Mouse (Mus musculus): Measurements from ENCODE around the gene Ccr1l1.

The Ccr1l1 gene

GRCm38 (mm10) chr9:123957911-123958413 is 20.2 kb downstream of the Ccr1l1 start:
- no peak for DNase-seq

GRCm38 (mm10) chr9:123956892-123957291 is 21.3 kb downstream of the Ccr1l1 start:
- DNase-seq: no peak

- DNase-seq: no peak
Observed at GRCm38 (mm10) chr9:123953551-123953950, 24.7 kb downstream of the Ccr1l1 start.

- DNase-seq: no peak
Observed at GRCm38 (mm10) chr9:123951176-123951575, 27.0 kb downstream of the Ccr1l1 start.

GRCm38 (mm10) chr9:123949432-123949831 is 28.8 kb downstream of the Ccr1l1 start:
- no peak for DNase-seq

- DNase-seq: no peak
Observed at GRCm38 (mm10) chr9:123947815-123948214, 30.4 kb downstream of the Ccr1l1 start.

- no peak for DNase-seq
Observed at GRCm38 (mm10) chr9:123942025-123942424, 36.2 kb downstream of the Ccr1l1 start.

- DNase-seq: no peak
Observed at GRCm38 (mm10) chr9:123941316-123941715, 36.9 kb downstream of the Ccr1l1 start.

- no peak for DNase-seq
Observed at GRCm38 (mm10) chr9:123940628-123941027, 37.6 kb downstream of the Ccr1l1 start.

- DNase-seq: no peak
Observed at GRCm38 (mm10) chr9:123940168-123940567, 38.0 kb downstream of the Ccr1l1 start.

GRCm38 (mm10) chr9:123937989-123938388 is 40.2 kb downstream of the Ccr1l1 start:
- no peak for DNase-seq

GRCm38 (mm10) chr9:123936604-123937280 is 41.5 kb downstream of the Ccr1l1 start:
- no peak for DNase-seq

- no peak for DNase-seq
Observed at GRCm38 (mm10) chr9:123935776-123936175, 42.4 kb downstream of the Ccr1l1 start.

GRCm38 (mm10) chr9:123935346-123935745 is 42.9 kb downstream of the Ccr1l1 start:
- no peak for DNase-seq

- DNase-seq: no peak
Observed at GRCm38 (mm10) chr9:123933716-123934445, 44.3 kb downstream of the Ccr1l1 start.

- no peak for DNase-seq
Observed at GRCm38 (mm10) chr9:123932911-123933675, 45.1 kb downstream of the Ccr1l1 start.

GRCm38 (mm10) chr9:123931761-123932700 is 46.2 kb downstream of the Ccr1l1 start:
- DNase-seq: no peak

GRCm38 (mm10) chr9:123930926-123931325 is 47.3 kb downstream of the Ccr1l1 start:
- no peak for DNase-seq

- no peak for DNase-seq
Observed at GRCm38 (mm10) chr9:123930476-123930875, 47.7 kb downstream of the Ccr1l1 start.

GRCm38 (mm10) chr9:123929936-123930335 is 48.3 kb downstream of the Ccr1l1 start:
- no peak for DNase-seq

GRCm38 (mm10) chr9:123928759-123929246 is 49.4 kb downstream of the Ccr1l1 start:
- DNase-seq: peak; percentile 38

All from embryo, embryonic 11 days (tissue).